Mouse (Mus musculus): ENCODE measurements at regions not wholly inside any gene's neighbourhood (a gene's known extent, or its start where the extent isn't known, plus 50 kb on each side); places are given as distances from the start of the nearest gene placed in this dataset.
A peak's percentile ranks its signal among the peaks of the same experiment; 100 is the strongest.

DNA sequence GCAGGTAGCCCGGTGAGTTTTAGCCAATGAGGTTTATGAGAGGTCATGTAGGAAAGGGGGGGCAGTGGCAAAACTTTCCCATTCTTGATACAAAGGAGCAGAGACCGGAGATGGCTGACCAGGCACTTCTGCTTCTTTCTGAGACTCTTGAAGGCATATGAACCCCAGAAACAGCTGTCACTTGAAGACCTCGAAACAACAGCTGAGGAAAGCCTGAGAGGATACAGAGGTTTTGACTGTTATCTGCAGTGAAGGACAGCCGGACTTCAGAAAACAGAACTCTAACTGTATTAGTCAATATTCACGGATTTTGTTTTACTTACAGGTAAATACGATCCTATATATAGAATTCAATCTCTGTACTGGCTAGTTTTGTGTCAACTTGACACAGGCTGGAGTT is 50.0 kb upstream of the Tiparp start:
- DNase-seq = no peak

DNA sequence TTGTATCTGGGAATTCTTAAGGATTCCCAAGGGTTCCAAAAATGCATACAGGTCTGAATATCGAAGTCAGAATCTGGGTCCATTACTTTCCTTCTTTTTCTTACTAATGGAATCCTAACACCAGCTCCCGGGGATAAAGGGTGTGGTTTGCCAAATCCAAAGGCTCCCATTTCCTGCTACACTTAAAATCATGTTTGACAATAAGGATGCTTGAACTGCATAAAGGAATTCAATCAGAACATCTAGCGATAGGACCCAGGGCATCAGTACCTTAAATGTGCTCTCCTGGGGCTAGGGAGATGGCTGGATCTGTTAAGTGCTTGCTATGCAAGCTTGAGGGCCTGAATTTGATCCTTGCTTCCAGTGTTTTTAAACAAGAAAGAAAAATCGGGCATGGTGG is 51.1 kb upstream of the Tiparp start:
- no peak for DNase-seq

DNA sequence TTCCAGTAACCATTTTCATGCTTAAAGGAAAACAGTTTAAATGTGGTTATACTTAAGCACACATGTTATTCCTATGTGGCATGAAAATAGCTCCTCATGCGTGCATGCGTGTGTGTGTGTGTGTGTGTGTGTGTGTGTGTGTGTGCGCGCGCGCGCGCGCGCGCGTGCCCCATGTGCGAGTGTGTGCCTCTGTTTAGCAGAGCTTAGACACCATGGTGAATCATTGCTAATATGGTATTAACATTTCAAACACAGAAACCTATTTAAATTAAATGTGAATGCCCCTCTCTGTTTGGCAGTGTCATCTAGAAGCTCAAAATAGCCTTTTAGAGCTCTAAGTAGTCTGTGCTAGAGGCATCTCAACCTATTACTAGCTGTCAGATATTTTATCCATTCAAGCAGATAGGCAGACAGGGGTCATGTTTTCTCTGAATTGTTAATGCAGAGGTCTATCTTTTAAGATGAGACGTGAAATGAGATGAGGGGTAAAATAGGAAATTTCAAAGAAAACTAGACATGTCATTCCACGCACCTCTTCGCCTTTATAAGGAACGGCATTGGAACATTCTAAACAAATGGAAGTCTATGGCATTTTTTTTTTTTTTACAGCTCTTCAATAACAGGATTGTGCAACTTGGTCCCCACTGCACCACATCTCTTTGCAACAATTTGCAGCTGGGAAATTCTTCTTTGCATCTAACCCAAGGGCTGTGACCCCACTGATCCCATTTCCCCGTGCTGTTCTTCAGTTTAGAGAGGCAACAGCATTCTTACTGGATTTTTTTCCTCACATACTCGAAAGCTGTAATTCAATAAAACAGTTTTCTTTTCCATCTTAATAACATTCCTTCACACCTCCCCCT is 51.9 kb upstream of the Tiparp start:
- DNase-seq = no peak

- no peak for DNase-seq
Observed at GRCm38 (mm10) chr3:65474585-65474984, 53.6 kb upstream of the Tiparp start.

- no peak for DNase-seq
Observed at GRCm38 (mm10) chr3:65471796-65472195, 56.4 kb upstream of the Tiparp start.

DNA sequence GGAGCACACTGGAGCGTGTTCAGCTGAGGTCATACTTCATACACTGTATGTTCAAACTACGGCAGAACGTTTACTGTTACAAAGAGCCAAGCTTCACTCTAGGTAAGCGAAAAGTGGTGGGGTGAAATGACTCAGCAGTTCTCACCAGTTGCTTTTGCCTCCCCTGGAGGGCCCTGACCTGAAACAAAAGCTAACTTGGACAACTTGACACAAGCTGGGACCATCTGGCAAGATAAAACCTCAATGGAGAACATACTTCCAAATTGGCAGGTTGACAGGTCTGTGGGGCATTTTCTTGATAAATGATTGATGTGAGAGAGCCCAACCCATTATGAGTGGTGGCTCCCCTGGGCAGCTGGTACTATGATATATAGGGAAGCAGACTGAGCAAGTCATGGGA is 59.0 kb upstream of the Tiparp start:
- DNase-seq = no peak

GRCm38 (mm10) chr3:65464769-65465168 is 63.4 kb upstream of the Tiparp start:
- no peak for DNase-seq

DNA sequence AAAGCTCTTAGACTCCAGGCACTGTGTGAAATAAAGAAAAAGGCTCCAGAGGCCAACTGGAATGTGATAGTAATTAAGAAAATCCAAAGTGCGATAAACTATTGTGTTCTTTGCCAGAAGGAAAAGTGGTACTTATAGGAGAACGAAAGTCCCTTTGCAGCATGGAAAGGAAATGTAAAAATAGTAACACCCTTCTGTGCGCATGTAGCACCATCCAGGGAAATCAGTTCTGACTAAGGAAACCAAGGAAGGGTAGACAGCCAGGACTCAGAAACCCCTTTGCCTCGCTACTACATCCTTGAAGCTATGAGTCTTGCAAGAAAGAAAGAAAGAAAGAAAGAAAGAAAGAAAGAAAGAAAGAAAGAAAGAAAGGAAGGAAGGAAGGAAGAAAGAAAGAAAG is 67.3 kb upstream of the Tiparp start:
- DNase-seq = no peak

- DNase-seq = no peak
Observed at GRCm38 (mm10) chr3:65459702-65460101, 67.3 kb upstream of the Ssr3 start.

DNA sequence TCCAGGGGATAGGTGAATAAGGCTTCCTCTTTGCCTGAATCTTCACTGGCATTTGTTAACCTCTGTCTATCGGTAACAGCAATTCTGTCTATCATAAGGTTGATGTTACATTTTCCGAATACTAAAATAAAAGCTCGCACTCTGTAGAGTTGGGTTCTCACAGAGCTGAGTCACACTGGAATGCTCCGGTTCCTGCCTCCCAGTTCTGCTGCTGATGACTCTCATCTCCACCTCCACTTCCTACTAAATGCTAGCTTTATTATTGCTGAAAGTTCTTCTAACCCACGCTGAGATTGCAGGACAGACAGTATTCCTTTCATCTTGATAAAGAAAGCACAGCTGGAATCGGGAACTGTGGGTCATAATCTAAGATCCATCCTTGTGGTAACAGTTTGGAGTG is 65.5 kb upstream of the Ssr3 start:
- DNase-seq = no peak

DNA sequence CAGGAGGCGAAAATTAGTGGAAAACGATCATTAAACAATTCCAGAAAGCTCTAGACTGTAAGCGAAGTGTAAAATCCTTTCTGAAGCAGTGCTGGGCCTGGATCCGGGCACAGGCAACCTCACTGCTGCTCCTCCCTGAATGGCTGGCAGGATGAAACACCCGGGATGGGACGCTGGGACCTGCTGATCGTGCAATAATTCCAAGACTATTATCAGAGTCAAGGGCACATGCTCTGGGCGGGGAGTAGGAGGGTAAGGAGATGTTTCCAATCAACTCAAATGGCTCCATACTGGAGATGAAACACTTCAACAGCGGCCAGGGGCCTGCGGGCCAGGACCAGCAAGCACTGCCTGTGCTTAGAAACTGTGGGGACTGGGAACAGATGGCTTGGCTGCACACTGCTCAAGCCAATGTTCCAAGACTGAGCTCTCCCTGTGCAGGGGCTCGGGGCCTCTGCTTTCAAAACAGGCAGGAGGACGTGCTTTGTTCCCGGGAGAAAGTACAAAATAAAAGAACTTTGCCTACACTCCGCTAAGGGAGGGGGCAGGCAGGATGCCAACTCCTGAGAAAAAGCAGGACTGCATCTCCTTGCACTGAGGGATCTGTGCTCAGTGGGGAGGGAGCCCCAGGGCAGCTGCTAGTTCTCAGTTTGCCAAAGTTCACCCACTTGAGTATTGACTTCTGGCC is 63.3 kb upstream of the Ssr3 start:
- peak; percentile 76 for DNase-seq

- no peak for DNase-seq
Observed at GRCm38 (mm10) chr3:65454301-65454700, 61.9 kb upstream of the Ssr3 start.

DNA sequence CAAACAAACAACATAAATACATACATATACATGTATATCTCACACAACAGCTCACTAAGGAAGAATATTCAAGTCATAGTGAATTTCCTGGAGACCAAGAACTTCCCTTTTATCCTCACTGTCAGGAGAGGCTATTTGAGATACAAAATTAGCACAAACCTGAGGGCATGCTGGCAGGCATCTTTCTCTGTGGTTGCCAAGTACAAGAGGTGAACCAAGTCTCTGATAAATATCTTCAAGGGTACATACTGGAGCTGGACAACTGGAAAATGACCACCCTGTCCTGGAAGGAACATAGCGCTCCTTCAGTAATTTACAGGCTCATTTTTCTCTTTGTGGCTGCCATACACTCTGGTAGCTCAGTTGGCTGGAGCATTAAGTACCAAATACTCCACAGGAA is 56.8 kb upstream of the Ssr3 start:
- DNase-seq = no peak

DNA sequence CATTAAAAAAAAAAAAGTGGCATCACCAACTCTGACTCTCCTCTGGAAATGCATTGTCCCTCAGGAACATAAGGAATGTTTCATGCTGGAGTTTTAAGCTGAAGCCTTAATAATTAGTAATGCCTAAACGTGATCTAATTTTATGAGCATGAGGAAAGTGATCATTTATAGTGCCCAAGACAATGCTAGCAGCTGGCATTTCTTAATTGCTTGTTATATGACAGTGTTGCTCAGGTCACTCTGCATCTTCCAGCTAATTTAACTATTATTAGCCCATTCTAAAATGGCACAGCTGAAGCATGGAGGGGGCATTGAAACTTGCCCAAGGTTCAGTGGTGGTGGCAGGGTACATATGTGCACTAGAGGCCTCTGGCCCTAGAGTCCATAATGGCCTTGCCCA is 51.3 kb upstream of the Ssr3 start:
- DNase-seq = no peak

DNA sequence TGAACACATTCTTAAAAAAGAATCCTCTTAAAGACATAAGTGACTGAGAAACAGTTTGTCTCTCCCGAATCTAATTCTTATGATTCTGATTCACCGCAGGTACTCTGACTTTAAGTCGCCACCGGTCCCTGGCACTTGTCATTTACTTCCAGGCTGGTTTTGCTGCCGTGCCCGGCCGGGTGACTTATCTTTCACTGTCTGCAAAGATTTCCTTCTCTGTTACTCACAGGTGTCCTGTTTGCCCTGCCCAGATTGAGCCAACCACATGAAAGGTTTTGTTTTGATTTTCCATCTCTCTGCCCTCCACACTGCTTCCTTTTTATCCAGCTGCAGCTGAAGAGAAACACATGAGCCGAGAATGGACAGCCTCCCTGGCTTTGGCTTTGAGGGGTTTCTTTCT is 50.5 kb upstream of the Ssr3 start:
- no peak for DNase-seq

DNA sequence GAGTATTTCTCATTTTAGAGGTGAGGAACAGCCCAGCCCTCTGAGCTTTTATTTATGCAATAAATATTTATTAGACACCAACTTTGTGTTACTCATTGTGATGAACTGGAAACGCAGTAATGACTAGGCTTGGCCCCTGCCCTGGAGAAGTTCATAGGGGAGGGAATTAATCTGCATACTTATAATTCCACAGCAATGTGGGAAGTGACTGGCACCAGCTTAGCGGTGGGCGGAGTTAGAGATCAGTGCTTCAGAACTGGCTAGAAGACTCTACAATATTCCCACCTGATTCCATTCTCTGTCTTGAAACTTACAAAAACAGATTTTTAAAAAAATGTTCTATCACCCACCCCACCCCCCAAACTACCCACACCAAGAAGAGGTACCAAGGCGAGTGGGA is 49.8 kb upstream of the Ssr3 start:
- peak; percentile 46 for DNase-seq
